Mouse (Mus musculus) kidney, adult 2 months (tissue): ENCODE results near the gene Arf1.

ENCODE experiments used
- CTCF ChIP-seq: fragments of 200-500 bp; conservative IDR thresholded peaks from 2 replicates; pipeline ENCODE4 v1.5.1; 2011; ENCODE audit warnings: low read depth, mild to moderate bottlenecking, control low read depth, low read length, moderate library complexity, mixed read lengths; ENCODE audit not compliant: insufficient read depth, insufficient read length
- POLR2A ChIP-seq: fragments of 200-500 bp; IDR thresholded peaks from one replicate; pipeline ENCODE4 v1.6.1; 2011; ENCODE audit warnings: low read depth, low read length, control low read depth

DNA sequence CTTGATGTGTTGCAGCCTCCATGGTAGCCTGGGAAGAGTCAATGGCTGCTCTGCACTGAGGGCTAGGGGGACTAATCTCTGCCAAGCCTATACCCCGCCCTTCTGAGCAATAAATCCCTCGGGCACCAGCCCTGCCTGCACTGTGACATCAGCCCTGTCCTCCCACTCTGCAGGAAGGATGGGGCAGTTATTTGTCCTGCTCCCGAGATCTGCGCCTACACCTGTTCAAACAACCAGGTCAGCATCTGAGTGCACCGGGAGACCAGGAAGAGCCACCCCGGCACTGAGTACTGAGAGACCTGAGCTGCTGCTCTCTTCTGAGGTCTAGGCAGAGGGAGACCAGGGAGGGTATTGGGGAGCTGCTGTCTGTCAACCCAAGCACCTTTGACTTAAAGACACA is 40.4 kb downstream of the Arf1 start:
- TF ChIP-seq POLR2A (no peak), CTCF (no peak)
